Mouse (Mus musculus) midbrain, postnatal 0 days (tissue): ENCODE measurements around the gene Vps37d. TPM values are rescaled to one million over a fixed set of nuclear protein-coding genes. Genes with fewer than 3 reads are reported as not detected.

Experiments used
- ATAC-seq: fragments of 200-750 bp; cut with Nextera tagmentation; 2 replicates; pipeline ENCODE4 v1.8.0; 2017; ENCODE audit warnings: moderate number of reproducible peaks, mild to moderate bottlenecking, moderate TSS enrichment, moderate library complexity; ENCODE audit not compliant: low FRiP score
- DNase-seq: peaks from one replicate; pipeline ENCODE4 v3.0.0-alpha.2; 2015; ENCODE audit warnings: low spot score
- H3K27ac ChIP-seq: fragments of 300-500 bp; sonication (generic); 2 replicates; pipeline ENCODE4 v1.5.1; 2014; ENCODE audit warnings: low read depth, mild to moderate bottlenecking, low read length, mixed read lengths
- H3K27me3 ChIP-seq: fragments of 300-500 bp; sonication (generic); 2 replicates; pipeline ENCODE4 v1.6.1; 2014; ENCODE audit warnings: low read length, control low read depth, mixed read lengths; ENCODE audit not compliant: insufficient read depth
- H3K36me3 ChIP-seq: fragments of 300-500 bp; sonication (generic); 2 replicates; pipeline ENCODE4 v1.6.1; 2014; ENCODE audit warnings: low read length, control low read depth, mixed read lengths; ENCODE audit not compliant: insufficient read depth
- H3K4me1 ChIP-seq: fragments of 300-500 bp; sonication (generic); 2 replicates; pipeline ENCODE4 v1.6.1; 2014; ENCODE audit warnings: mild to moderate bottlenecking, control low read depth, antibody characterized with exemption, low read length, mixed read lengths; ENCODE audit not compliant: insufficient read depth
- H3K4me2 ChIP-seq: fragments of 300-500 bp; sonication (generic); 2 replicates; pipeline ENCODE4 v1.6.1; 2014; ENCODE audit warnings: low read depth, mild to moderate bottlenecking, low read length, mixed read lengths; ENCODE audit not compliant: poor library complexity, severe bottlenecking
- H3K4me3 ChIP-seq: fragments of 300-500 bp; sonication (generic); 2 replicates; pipeline ENCODE4 v1.5.1; 2014; ENCODE audit warnings: low read depth, mild to moderate bottlenecking, low read length, moderate library complexity
- H3K9ac ChIP-seq: fragments of 300-500 bp; sonication (generic); replicated peaks from 2 replicates; pipeline ENCODE4 v1.6.1; 2014; ENCODE audit warnings: mild to moderate bottlenecking, low read length, moderate library complexity, mixed read lengths; ENCODE audit not compliant: poor library complexity, severe bottlenecking
- H3K9me3 ChIP-seq: fragments of 300-500 bp; sonication (generic); 2 replicates; pipeline ENCODE4 v1.6.1; 2016; ENCODE audit warnings: low read length, control low read depth
- CTCF ChIP-seq: IDR thresholded peaks from 2 replicates; pipeline ENCODE4 v1.5.1; 2016; ENCODE audit warnings: antibody characterized with exemption, mild to moderate bottlenecking
- WGBS: fragments of 180-500 bp; shearing (Covaris S2); extraction: QIAGEN DNeasy Blood & Tissue Kit; methylation state at CpG from one replicate; pipeline ENCODE4 v1.1.7; 2014; 5-methylcytosine and 5-hydroxymethylcytosine counted together
- polyA plus RNA-seq: library from polyadenylated mRNA; unstranded; fragments of >200 nt; fragmentation: Nextera tagmentation; extraction: Ambion mirVana; gene quantifications from 2 replicates; pipeline ENCODE4 v1.2.1, GENCODE M21; 2015
- total RNA-seq: library from RNA; depleted of rRNA; stranded (reverse); fragments of >200 nt; gene quantifications from 2 replicates; pipeline ENCODE4 v1.2.3, GENCODE M21; 2014

Gene Vps37d
- total and polyA plus RNA-seq, 2 experiments from 2014 or later, result 32.0 to 95.4 TPM

- peak; percentile 70 for DNase-seq
- H3K9me3 ChIP-seq, result no peaks in the 10 kb centered on the region
Observed at GRCm38 (mm10) chr5:135078482-135078810, 380 bp upstream of the Vps37d start.

GRCm38 (mm10) chr5:135076931-135077505 lies 1.0 kb downstream of the Vps37d start:
- H3K4me1 ChIP-seq, result no peaks in the 10 kb centered on the region
- no peak for TF ChIP-seq CTCF
- ATAC-seq (peak; percentile 45), DNase-seq (peak; percentile 74)
- H3K4me3 ChIP-seq, result peak overlapping the region; percentile 98
- H3K9me3 ChIP-seq, result no peaks in the 10 kb centered on the region
- H3K36me3 ChIP-seq, result peaks cover 21% of the 10 kb centered on the region
- peak overlapping the region; percentile 92 for H3K27ac ChIP-seq
- peak overlapping the region; percentile 100 for H3K9ac ChIP-seq
- H3K4me2 ChIP-seq, result peak overlapping the region; percentile 76
- WGBS, result 13% methylated on average over 14 of the region's 14 CpGs
- no peaks in the 10 kb centered on the region for H3K27me3 ChIP-seq

More at GRCm38 (mm10) chr5:135078482-135078810, 380 bp upstream of the Vps37d start:
- Histone ChIP-seq H3K27ac (peak overlapping the region; percentile 92; the same call in 1 of the 2 replicates), H3K4me1 (no peaks in the 10 kb centered on the region), H3K4me3 (peak overlapping the region; percentile 98), H3K27me3 (no peaks in the 10 kb centered on the region), H3K9ac (peak overlapping the region; percentile 100), H3K4me2 (peak overlapping the region; percentile 76), H3K36me3 (peaks cover 10% of the 10 kb centered on the region; the same call in 1 of the 2 replicates)
- WGBS, result 1% methylated on average over 11 of the region's 11 CpGs
- no peak for TF ChIP-seq CTCF
- ATAC-seq, result no peak

- ATAC-seq (no peak), DNase-seq (no peak)
- Histone ChIP-seq H3K4me1 (no peaks in the 10 kb centered on the region), H3K27ac (no peak overlapping the region), H3K4me2 (peak overlapping the region; percentile 76), H3K27me3 (no peaks in the 10 kb centered on the region), H3K36me3 (peaks cover 21% of the 10 kb centered on the region), H3K4me3 (peak overlapping the region; percentile 98), H3K9ac (peak overlapping the region; percentile 100; the same call in 1 of the 2 replicates), H3K9me3 (no peaks in the 10 kb centered on the region)
- WGBS, result 93% methylated on average over 14 of the region's 14 CpGs
- no peak for TF ChIP-seq CTCF
Observed at GRCm38 (mm10) chr5:135076368-135076767, 1.7 kb downstream of the Vps37d start.

GRCm38 (mm10) chr5:135075655-135076054 lies 2.4 kb downstream of the Vps37d start:
- TF ChIP-seq CTCF, result peak; percentile 55

GRCm38 (mm10) chr5:135073349-135074150 lies 4.5 kb downstream of the Vps37d start:
- Histone ChIP-seq H3K9ac (no peak overlapping the region), H3K36me3 (peaks cover 21% of the 10 kb centered on the region), H3K27me3 (no peaks in the 10 kb centered on the region), H3K9me3 (no peaks in the 10 kb centered on the region), H3K4me1 (no peaks in the 10 kb centered on the region), H3K4me2 (no peak overlapping the region), H3K27ac (no peak overlapping the region), H3K4me3 (no peak overlapping the region)
- DNase-seq (no peak), ATAC-seq (no peak)
- TF ChIP-seq CTCF, result no peak
- WGBS, result 23% methylated on average over 20 of the region's 26 CpGs

More at GRCm38 (mm10) chr5:135075655-135076054, 2.4 kb downstream of the Vps37d start:
- no peaks in the 10 kb centered on the region for H3K9me3 ChIP-seq
- H3K9ac ChIP-seq, result no peak overlapping the region
- no peak overlapping the region for H3K4me2 ChIP-seq
- DNase-seq (no peak), ATAC-seq (no peak)
- WGBS, result 71% methylated on average over 4 of the region's 4 CpGs
- H3K36me3 ChIP-seq, result peaks cover 21% of the 10 kb centered on the region
- no peaks in the 10 kb centered on the region for H3K27me3 ChIP-seq
- H3K4me1 ChIP-seq, result no peaks in the 10 kb centered on the region
- no peak overlapping the region for H3K27ac ChIP-seq
- H3K4me3 ChIP-seq, result no peak overlapping the region

GRCm38 (mm10) chr5:135072720-135073119 lies 5.3 kb downstream of the Vps37d start:
- Histone ChIP-seq H3K36me3 (peaks cover 21% of the 10 kb centered on the region), H3K9ac (no peak overlapping the region), H3K4me2 (no peak overlapping the region), H3K9me3 (no peaks in the 10 kb centered on the region), H3K4me1 (no peaks in the 10 kb centered on the region), H3K27ac (no peak overlapping the region), H3K27me3 (no peaks in the 10 kb centered on the region), H3K4me3 (no peak overlapping the region)
- WGBS, result 74% methylated on average over 6 of the region's 6 CpGs
- no peak for TF ChIP-seq CTCF
- no peak for ATAC-seq
- DNase-seq, result no peak
